Mouse (Mus musculus): ENCODE measurements around the gene Dcdc2b.

Gene Dcdc2b

DNA sequence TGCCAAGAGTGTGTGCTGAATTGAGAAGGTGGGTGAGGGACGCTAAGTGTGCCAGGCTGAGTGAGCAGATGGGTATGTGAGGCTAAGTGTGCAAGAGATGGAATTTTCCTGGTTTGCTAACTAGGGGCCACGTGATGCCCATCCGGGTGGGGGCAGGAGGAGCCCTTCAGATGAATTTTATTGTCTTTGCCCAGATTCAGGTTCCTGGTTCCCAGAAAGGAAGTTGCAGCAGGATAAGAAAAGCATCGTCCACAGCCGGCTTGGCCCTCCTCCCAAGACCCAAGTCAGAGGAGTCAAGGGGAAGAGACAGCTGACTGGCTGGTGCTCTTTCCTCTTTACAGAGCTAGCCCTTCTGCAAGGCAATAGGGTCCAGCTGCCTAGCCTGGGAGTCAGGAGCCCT, 35.6 kb downstream of the Dcdc2b start, which contains the start of gene Fam167b:
Fam167b (minus strand) TSS at position 84 of the 400 bp plus-strand sequence.
- DNase-seq (ENCODE audit: low read depth, low spot score) = no peak

DNA sequence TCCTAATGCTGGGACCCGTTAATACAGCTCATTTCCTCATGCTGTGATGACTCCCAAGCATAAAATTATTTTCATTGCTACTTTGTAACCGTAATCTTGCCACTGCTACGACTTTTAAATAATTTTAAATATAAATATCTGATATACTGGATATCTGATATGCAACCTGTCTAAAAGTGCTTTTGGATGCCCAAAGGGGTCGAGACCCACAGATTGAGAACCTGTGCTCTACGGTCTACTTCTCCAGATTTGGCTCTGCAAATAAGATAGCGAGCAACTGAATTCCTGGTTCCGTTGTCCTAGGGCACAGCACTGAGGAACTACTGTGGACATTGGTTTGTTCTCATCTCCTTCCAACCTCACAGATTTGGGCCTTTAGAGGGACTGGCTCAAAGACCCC, 36.4 kb downstream of the Dcdc2b start:
- DNase-seq (ENCODE audit: low read depth, low spot score) = no peak

DNA sequence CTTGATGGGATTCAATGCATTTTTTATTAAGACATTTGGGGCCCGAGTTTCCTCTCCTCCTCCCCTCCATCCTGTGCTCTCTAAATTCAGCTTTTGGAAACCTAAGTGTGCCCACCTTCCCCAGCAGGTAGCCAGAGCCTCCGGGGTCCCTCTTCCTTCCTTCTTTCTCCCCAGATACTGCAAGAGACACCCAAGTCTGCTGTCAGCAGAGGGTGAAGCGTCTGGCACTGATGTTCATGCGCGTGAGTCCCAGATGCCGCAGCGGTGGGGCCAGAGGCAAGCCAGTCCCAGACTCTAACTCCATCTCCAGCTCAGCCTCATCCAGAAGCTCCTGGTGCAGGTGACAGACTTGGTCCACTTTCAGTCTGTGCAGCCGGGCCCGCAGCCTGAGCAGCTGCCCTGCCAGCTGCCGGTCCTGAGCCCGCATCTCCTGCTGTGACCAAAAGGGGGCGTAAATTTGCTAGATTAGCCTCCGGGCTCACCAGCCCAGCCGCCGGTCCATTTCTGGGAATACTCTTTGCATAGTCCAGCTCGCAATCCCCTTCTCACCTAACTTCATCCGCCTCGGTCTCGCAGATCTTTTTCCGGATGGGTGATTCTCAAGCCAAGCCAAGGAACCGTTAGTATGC, 37.1 kb downstream of the Dcdc2b start:
- DNase-seq (ENCODE audit: low read depth, low spot score) = peak; percentile 74

- peak; percentile 97 for DNase-seq (ENCODE audit: low read depth, low spot score)
These were observed 38.7 kb downstream of the Dcdc2b start for GRCm38 (mm10) chr4:129575171-129575844.

GRCm38 (mm10) chr4:129573430-129573829, 40.6 kb downstream of the Dcdc2b start, which contains the start of gene Lck:
Gene Lck, minus strand, starts transcription at chr4:129573641.
- DNase-seq (ENCODE audit: low read depth, low spot score) = peak; percentile 90

DNA sequence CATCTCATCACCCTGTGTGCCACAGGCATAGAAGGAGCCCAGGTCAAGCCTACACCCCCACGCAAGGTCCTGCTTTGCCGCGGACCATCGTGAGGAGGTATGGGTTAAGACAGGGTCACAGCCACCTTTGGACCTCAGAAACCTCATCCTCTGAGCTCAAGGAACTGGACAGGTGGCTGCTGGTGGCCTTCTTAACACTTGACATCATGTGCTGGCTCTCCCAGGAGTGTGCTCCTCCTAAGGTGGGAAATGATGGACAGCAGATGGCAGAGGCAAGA, 41.0 kb downstream of the Dcdc2b start:
- DNase-seq (ENCODE audit: low read depth, low spot score) = no peak

- DNase-seq (ENCODE audit: low read depth, low spot score) = peak; percentile 85
These were observed 41.6 kb downstream of the Dcdc2b start for GRCm38 (mm10) chr4:129572236-129573092.

- peak; percentile 84 for DNase-seq (ENCODE audit: low read depth, low spot score)
These were observed 42.4 kb downstream of the Dcdc2b start for GRCm38 (mm10) chr4:129571551-129572084.

- DNase-seq (ENCODE audit: low read depth, low spot score) = peak; percentile 90
These were observed 44.0 kb downstream of the Dcdc2b start for GRCm38 (mm10) chr4:129570028-129570427.

GRCm38 (mm10) chr4:129568366-129568765, 45.7 kb downstream of the Dcdc2b start:
- DNase-seq (ENCODE audit: low read depth, low spot score) = no peak

- DNase-seq (ENCODE audit: low read depth, low spot score) = peak; percentile 72
These were observed 48.9 kb downstream of the Dcdc2b start for GRCm38 (mm10) chr4:129565139-129565538.

DNA sequence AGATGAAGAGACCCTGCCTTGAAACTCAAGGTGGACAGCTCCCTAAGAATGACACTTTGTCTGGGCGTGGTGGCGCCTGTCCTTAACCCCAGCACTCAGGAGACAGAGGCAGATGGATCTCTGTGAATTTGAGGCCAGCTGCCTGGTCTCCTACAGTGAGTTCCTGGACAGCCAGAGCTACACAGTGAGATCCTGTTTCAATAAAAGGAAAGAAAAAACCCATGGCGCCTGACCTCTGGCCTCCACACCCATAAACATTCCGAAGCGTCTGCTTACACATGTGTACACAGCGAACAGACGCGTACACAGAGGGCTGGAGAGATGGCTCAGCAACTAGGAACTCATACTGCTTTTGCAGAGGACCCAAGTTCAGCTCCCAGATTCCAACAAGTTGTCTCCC, 50.3 kb downstream of the Dcdc2b start:
- no peak for DNase-seq (ENCODE audit: low read depth, low spot score)

DNA sequence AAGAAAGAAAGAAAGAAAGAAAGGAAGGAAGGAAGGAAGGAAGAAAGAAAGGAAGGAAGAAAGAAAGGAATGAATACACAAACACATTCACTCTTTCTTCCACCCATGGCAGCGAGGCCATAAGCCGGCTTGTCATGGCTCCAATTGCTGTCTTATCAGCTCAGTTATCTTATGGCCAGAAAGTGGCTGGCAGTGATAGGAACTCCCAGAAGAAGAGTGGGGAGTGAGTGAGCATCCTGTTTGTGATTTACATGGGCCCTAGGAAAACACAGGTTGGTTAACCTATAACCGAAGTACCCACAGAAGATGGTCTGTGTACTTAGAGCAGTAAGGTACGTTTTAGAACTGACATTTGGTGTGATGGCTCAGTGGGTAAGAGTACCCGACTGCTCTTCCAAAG, 52.9 kb downstream of the Dcdc2b start:
- DNase-seq (ENCODE audit: low read depth, low spot score) = peak; percentile 53
